Mouse (Mus musculus) limb, embryonic 10.5 days (tissue): Measurements from ENCODE around the gene Fbxw11. TPM values are rescaled to one million over a fixed set of nuclear protein-coding genes. Genes with fewer than 3 reads are reported as not detected.
"Not testable (repeated sequence)": the region's sequence is repeated elsewhere in the genome, so short reads cannot be mapped to it uniquely, and the experiment has no call there.

Experiments used
- DNase-seq: peaks from one replicate; pipeline ENCODE4 v3.0.0-alpha.2; 2017; ENCODE audit warnings: low spot score
- H3K27ac ChIP-seq: fragments of 300-500 bp; sonication (generic); 2 replicates; pipeline ENCODE4 v1.5.1; 2016; ENCODE audit warnings: mild to moderate bottlenecking
- H3K27me3 ChIP-seq: fragments of 300-500 bp; sonication (generic); 2 replicates; pipeline ENCODE4 v1.6.1; 2016; ENCODE audit warnings: low read depth, mild to moderate bottlenecking; ENCODE audit not compliant: poor library complexity, severe bottlenecking
- H3K36me3 ChIP-seq: fragments of 300-500 bp; sonication (generic); 2 replicates; pipeline ENCODE4 v1.6.1; 2016; ENCODE audit warnings: mild to moderate bottlenecking, moderate library complexity
- H3K4me1 ChIP-seq: fragments of 300-500 bp; sonication (generic); 2 replicates; pipeline ENCODE4 v1.6.1; 2016
- H3K4me3 ChIP-seq: fragments of 300-500 bp; sonication (generic); 2 replicates; pipeline ENCODE4 v1.5.1; 2016; ENCODE audit warnings: mild to moderate bottlenecking, moderate library complexity
- H3K9me3 ChIP-seq: fragments of 300-500 bp; sonication (generic); replicated peaks from 2 replicates; pipeline ENCODE4 v1.6.1; 2016; ENCODE audit warnings: mild to moderate bottlenecking
- WGBS: fragments of 180-500 bp; shearing (Covaris S2); methylation state at CpG from one replicate; pipeline ENCODE4 v1.1.7; 2016; 5-methylcytosine and 5-hydroxymethylcytosine counted together
- polyA plus RNA-seq: library from polyadenylated mRNA; unstranded; fragments of >200 nt; fragmentation: Nextera tagmentation; extraction: Ambion mirVana; gene quantifications from 2 replicates; pipeline ENCODE4 v1.2.1, GENCODE M21; 2016

The Fbxw11 gene
- polyA plus RNA-seq, 1 experiment from 2014 or later, result 96.4 TPM

DNA sequence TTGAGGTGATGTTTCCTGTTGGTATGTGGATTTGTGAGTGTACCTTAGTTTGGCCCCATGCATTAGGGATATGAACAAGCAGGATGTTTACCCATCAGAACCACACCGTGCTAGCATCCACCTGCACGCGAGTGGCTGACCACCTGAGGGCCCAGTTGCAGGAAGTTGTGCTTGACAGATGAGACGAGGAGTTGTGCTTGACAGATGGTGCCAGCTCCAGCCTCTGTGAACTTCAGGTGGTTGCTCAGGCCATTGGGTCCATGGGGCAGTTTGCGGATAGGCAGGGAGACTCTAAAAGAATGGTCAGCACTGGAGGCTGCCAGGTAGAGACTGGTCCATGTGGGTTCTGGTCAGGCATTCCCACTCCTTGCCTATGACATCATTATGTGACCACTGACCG lies 26.4 kb upstream of the Fbxw11 start:
- 0 out of 2 replicates have a peak, but pooled peaks cover 3% of the 10 kb centered on the region for H3K36me3 ChIP-seq
- H3K27me3 ChIP-seq, result no peaks in the 10 kb centered on the region
- no peak for DNase-seq
- no peaks in the 10 kb centered on the region for H3K9me3 ChIP-seq
- WGBS, result 73% methylated on average over 6 of the region's 6 CpGs
- H3K27ac ChIP-seq, result 0 out of 2 replicates have a peak overlapping the region, but pooled peaks have one; percentile 58
- H3K4me3 ChIP-seq, result peak overlapping the region; percentile 11; the same call in 1 of the 2 replicates
- H3K4me1 ChIP-seq, result peaks cover 40% of the 10 kb centered on the region

- Histone ChIP-seq H3K4me1 (peaks cover 42% of the 10 kb centered on the region), H3K36me3 (0 out of 2 replicates have a peak, but pooled peaks cover 3% of the 10 kb centered on the region), H3K9me3 (no peaks in the 10 kb centered on the region), H3K4me3 (no peak overlapping the region), H3K27ac (0 out of 2 replicates have a peak overlapping the region, but pooled peaks have one; percentile 3), H3K27me3 (no peaks in the 10 kb centered on the region)
- WGBS, result 80% methylated on average over 1 of the region's 1 CpGs
- no peak for DNase-seq
Observed at GRCm38 (mm10) chr11:32618036-32618435, 24.5 kb upstream of the Fbxw11 start.

DNA sequence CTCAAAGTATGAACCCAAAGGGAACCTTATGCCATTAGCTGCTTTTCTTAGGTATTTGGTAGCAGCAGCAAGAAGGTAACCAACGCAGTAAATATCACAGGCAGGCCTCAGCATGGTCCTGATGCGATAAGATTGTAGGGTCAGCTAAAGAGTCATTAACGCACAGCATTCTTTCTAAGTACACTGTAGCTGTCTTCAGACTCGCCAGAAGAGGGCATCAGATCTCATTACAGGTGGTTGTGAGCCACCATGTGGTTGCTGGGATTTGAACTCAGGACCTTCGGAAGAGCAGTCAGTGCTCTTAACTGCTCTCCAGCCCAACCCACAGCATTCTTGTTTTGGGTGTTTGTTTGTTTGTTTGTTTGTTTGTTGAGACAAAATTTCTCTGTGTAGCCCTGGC lies 23.9 kb upstream of the Fbxw11 start:
- peaks cover 46% of the 10 kb centered on the region for H3K4me1 ChIP-seq

GRCm38 (mm10) chr11:32619257-32619816 lies 23.2 kb upstream of the Fbxw11 start:
- no peaks in the 10 kb centered on the region for H3K9me3 ChIP-seq
- no peak overlapping the region for H3K4me3 ChIP-seq
- H3K27me3 ChIP-seq, result no peaks in the 10 kb centered on the region
- no peaks in the 10 kb centered on the region for H3K36me3 ChIP-seq
- peak overlapping the region; percentile 82 for H3K27ac ChIP-seq
- 47% methylated on average over 8 of the region's 8 CpGs for WGBS
- DNase-seq, result peak; percentile 46
- H3K4me1 ChIP-seq, result peaks cover 46% of the 10 kb centered on the region

More for the DNA sequence above, 23.9 kb upstream of the Fbxw11 start:
- not testable (repeated sequence) for DNase-seq, H3K27me3 ChIP-seq, H3K36me3 ChIP-seq, H3K9me3 ChIP-seq, H3K4me3 ChIP-seq
- 77% methylated on average over 5 of the region's 5 CpGs for WGBS
- H3K27ac ChIP-seq, result peak overlapping the region; percentile 82; the same call in 1 of the 2 replicates

GRCm38 (mm10) chr11:32619866-32620456 lies 22.6 kb upstream of the Fbxw11 start:
- no peak overlapping the region for H3K4me3 ChIP-seq
- no peaks in the 10 kb centered on the region for H3K27me3 ChIP-seq
- H3K4me1 ChIP-seq, result peaks cover 41% of the 10 kb centered on the region
- peak overlapping the region; percentile 82; the same call in 1 of the 2 replicates for H3K27ac ChIP-seq
- DNase-seq, result no peak
- no peaks in the 10 kb centered on the region for H3K36me3 ChIP-seq
- WGBS, result 90% methylated on average over 6 of the region's 6 CpGs
- no peaks in the 10 kb centered on the region for H3K9me3 ChIP-seq

DNA sequence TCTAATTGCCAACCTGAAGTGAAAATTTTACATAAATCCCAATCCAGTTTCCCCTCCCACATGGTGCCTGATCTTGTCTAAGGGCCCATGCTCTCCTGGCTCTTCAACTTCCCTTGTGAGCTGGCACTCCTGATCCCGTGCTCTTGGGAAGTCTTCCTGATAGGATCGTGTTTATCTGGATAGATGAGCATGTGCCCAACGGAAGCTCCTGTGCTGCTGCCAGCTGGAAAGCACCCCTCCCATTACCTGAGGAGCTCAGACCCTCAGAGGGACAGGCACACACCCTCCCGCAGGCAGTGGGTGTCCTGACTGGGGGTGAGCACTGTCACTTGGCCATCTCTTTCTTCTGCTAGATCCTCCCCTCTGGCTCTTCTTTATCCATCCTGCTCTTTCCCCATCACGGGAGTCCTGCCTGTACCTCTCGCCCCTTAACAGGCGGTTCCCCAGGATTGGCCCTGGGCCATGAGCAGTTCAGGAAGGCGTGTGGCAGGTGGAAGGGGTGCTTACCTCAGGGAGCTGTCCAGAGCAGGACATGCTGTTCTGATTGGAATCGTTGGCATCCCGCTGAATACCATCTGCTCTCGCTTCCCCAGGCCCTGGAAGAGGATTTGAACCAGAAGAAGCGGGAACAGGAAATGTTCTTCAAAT lies 20.6 kb upstream of the Fbxw11 start:
- WGBS, result 82% methylated on average over 12 of the region's 12 CpGs
- no peaks in the 10 kb centered on the region for H3K36me3 ChIP-seq

GRCm38 (mm10) chr11:32622479-32623190 lies 19.9 kb upstream of the Fbxw11 start:
- Histone ChIP-seq H3K4me1 (peaks cover 29% of the 10 kb centered on the region), H3K9me3 (no peaks in the 10 kb centered on the region), H3K27ac (0 out of 2 replicates have a peak overlapping the region, but pooled peaks have one; percentile 5), H3K27me3 (no peaks in the 10 kb centered on the region), H3K4me3 (no peak overlapping the region), H3K36me3 (no peaks in the 10 kb centered on the region)
- DNase-seq, result no peak
- WGBS, result 86% methylated on average over 13 of the region's 13 CpGs

More for the DNA sequence above, 20.6 kb upstream of the Fbxw11 start:
- H3K27ac ChIP-seq, result no peak overlapping the region
- peak; percentile 27 for DNase-seq
- peaks cover 29% of the 10 kb centered on the region for H3K4me1 ChIP-seq
- H3K4me3 ChIP-seq, result no peak overlapping the region
- H3K27me3 ChIP-seq, result no peaks in the 10 kb centered on the region
- H3K9me3 ChIP-seq, result no peaks in the 10 kb centered on the region

DNA sequence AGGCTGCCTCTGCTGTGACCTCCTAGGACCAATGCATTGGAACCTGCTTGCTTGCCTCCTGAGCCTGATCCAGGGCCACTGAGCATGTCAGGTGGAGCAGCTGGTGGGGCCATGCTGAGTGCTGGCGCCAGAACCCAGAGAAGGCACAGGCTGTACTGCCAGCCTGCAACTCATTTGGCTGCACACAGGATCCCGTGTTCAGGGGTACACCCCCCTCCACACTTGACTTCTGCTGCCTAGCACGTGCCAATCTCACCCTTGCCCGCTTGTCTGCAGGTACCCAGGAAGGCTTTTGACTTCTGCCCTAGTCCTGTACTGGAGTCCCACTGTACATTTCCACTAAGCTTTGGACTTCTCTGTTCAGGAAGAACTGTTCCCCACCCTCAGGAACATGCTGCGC lies 19.3 kb upstream of the Fbxw11 start:
- no peak overlapping the region for H3K4me3 ChIP-seq
- H3K36me3 ChIP-seq, result no peaks in the 10 kb centered on the region
- peak overlapping the region; percentile 9; the same call in 1 of the 2 replicates for H3K27ac ChIP-seq
- WGBS, result 78% methylated on average over 5 of the region's 5 CpGs
- no peaks in the 10 kb centered on the region for H3K27me3 ChIP-seq
- peaks cover 26% of the 10 kb centered on the region for H3K4me1 ChIP-seq
- DNase-seq, result no peak
- H3K9me3 ChIP-seq, result no peaks in the 10 kb centered on the region

- no peak for DNase-seq
- Histone ChIP-seq H3K36me3 (no peaks in the 10 kb centered on the region), H3K9me3 (no peaks in the 10 kb centered on the region), H3K4me1 (peaks cover 23% of the 10 kb centered on the region), H3K27me3 (no peaks in the 10 kb centered on the region), H3K27ac (no peak overlapping the region), H3K4me3 (no peak overlapping the region)
- 81% methylated on average over 6 of the region's 6 CpGs for WGBS
Observed at GRCm38 (mm10) chr11:32623912-32624311, 18.6 kb upstream of the Fbxw11 start.

- Histone ChIP-seq H3K36me3 (no peaks in the 10 kb centered on the region), H3K27ac (no peak overlapping the region), H3K27me3 (no peaks in the 10 kb centered on the region), H3K4me1 (peaks cover 12% of the 10 kb centered on the region), H3K9me3 (no peaks in the 10 kb centered on the region), H3K4me3 (no peak overlapping the region)
- WGBS, result 46% methylated on average over 1 of the region's 1 CpGs
- DNase-seq, result peak; percentile 45
Observed at GRCm38 (mm10) chr11:32625677-32626076, 16.8 kb upstream of the Fbxw11 start.

GRCm38 (mm10) chr11:32626079-32626478 lies 16.4 kb upstream of the Fbxw11 start:
- H3K4me1 ChIP-seq, result peaks cover 12% of the 10 kb centered on the region
- DNase-seq, result no peak
- no peak overlapping the region for H3K27ac ChIP-seq
- H3K4me3 ChIP-seq, result no peak overlapping the region
- no peaks in the 10 kb centered on the region for H3K36me3 ChIP-seq
- no peaks in the 10 kb centered on the region for H3K9me3 ChIP-seq
- no peaks in the 10 kb centered on the region for H3K27me3 ChIP-seq
- WGBS, result 86% methylated on average over 6 of the region's 6 CpGs

GRCm38 (mm10) chr11:32627900-32628299 lies 14.6 kb upstream of the Fbxw11 start:
- Histone ChIP-seq H3K36me3 (no peaks in the 10 kb centered on the region), H3K4me3 (no peak overlapping the region), H3K9me3 (no peaks in the 10 kb centered on the region), H3K27ac (no peak overlapping the region), H3K27me3 (no peaks in the 10 kb centered on the region), H3K4me1 (peaks cover 7% of the 10 kb centered on the region; the same call in 1 of the 2 replicates)
- WGBS, result 85% methylated on average over 6 of the region's 6 CpGs
- DNase-seq, result no peak
